Mouse (Mus musculus) skeletal muscle tissue, adult 2 months (tissue): ENCODE data around the gene Pfkl.
"Not testable (repeated sequence)": the region's sequence is repeated elsewhere in the genome, so short reads cannot be mapped to it uniquely, and the experiment has no call there.

Experiments used
- DNase-seq: peaks from one replicate; pipeline ENCODE4 v3.0.0-alpha.2; 2012; ENCODE audit warnings: low read depth, low spot score

Pfkl gene

GRCm38 (mm10) chr10:77971709-77972553 lies 38.0 kb downstream of the Pfkl start:
- DNase-seq: no peak

DNA sequence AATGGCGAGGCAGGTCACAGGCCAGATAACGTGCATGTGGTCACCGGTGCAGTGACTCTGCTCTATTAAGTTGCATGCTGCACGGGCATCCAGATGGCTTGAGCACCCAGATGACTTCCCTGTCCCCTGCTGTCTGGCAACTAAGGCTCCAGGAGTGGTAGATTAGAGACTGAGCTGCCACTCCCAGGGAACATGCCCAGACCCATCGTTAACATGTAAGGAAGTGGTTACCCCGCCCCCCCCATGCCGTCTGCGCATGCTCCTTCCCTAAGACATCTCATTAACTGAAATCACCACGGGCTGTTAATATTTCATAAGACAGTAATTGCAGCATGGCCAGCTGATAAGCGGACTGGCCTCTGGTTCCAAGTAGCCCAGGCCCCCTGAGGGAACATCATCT lies 38.7 kb downstream of the Pfkl start:
- DNase-seq: no peak

GRCm38 (mm10) chr10:77970481-77970880 lies 39.4 kb downstream of the Pfkl start, which contains the start of gene Trpm2:
Gene Trpm2, minus strand, starts transcription at chr10:77970563.
- DNase-seq: peak; percentile 32

DNA sequence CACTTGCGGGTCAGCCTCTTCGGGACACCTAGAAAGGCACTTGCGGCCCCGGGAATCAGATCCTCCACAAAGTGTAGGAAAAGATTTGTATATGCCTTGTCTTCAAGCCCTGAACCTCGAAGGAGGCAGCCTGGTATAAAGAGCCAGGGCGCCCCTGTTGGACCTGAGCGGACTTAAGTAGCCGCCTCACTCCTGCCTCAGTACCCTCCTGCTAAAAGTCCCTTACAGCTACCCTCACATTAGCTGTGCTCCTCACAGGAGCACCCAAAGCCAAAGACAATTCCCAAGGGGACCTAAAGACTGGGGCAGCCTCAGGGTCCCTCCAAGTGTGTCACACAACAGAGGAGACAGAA lies 39.9 kb downstream of the Pfkl start:
- no peak for DNase-seq

DNA sequence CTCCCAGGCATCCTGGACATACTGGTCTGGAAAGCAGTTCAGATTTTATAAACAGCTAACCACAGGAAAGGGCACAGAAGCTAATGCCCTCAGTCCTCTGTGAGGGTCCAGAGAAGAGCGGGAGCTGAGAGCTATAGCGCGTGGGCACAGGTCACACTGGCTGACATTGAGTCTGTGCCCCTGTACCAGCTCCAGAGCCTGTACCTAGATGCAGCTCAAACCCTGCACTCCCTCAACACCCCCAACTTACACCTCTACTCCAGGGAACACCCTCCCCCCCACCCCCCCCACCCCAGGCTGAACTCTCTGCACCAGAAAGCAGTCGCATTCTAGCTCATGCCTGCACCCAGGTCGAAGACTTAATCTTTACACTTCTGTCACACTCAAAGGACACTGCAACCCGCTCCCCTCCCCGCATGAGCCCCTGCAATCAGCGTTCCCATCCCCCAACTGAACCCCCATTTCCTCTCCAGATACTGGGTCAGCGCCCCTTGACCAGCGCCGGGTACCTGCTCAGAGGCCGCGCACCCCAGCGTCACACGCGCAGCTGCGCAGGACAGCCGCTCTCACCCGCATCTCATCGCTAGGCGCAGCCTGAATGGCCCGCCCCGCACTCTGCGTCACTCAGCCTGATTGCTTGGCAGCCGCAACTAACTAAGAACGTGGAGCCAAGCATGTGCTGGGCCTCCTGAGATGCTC lies 40.5 kb downstream of the Pfkl start:
- no peak for DNase-seq

- DNase-seq: no peak
Observed at GRCm38 (mm10) chr10:77963971-77964370, 45.9 kb downstream of the Pfkl start.

DNA sequence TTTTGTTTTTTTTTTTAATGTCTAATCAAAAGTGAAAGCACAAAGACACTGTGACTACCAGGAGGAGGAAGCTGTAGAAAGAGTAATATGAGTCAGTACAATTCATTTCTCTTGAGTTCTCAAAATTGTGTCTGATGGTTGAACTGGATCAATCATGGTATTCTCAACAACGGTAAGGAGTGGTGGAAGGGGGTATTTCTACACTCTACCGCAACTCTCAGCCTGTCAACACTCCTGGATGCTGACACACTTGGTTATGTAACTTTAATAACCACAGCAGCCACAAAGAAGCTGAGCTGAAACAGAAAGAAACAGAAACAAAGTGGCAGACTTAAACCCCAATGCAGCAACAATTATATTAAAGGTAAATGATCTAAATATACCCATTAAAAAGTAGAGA lies 47.2 kb downstream of the Pfkl start:
- DNase-seq: no peak

GRCm38 (mm10) chr10:77950468-77950867 lies 59.4 kb downstream of the Pfkl start:
- not testable (repeated sequence) for DNase-seq

- DNase-seq: no peak
Observed at GRCm38 (mm10) chr10:77939685-77940084, 70.2 kb downstream of the Pfkl start.
